Mouse (Mus musculus): Measurements from ENCODE around the gene Rnft1.

DNA sequence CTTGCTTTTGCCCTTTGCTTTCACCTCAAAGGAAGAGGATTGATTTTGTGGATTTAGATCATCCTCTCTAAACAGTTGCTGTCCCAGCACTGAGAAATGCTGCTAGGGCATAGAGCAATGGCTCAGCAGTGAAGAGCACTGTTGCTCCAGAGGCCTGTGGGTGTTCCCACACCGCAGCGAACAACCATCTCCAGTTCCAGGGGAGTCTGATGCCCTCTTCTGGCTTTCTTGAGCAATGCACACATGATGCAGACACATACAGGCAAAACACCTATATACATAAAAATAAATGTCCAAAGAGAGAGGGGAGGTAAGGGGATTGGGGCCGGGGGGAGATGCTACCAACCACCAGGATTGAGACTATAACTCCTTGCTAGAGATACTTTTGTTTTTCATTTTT lies 13.5 kb downstream of the Rnft1 start:
- TF ChIP-seq POLR2A (IDR thresholded peaks at IDR 0.05; ENCODE audit: low read depth, low read length) (no peak), MYC (IDR thresholded peaks at IDR 0.05; ENCODE audit: low read depth, low read length) (no peak), USF1 (IDR thresholded peaks at IDR 0.05; ENCODE audit: low read depth, low read length) (no peak), CTCF (conservative IDR thresholded peaks at IDR 0.05 in 1 of 2, IDR thresholded peaks at IDR 0.05 in 1 of 2; ENCODE audit: low read depth in 2 of 2, low read length in 2 of 2) (peak; percentile 14 to 51; a peak in 3 of 4 replicates), EP300 (IDR thresholded peaks at IDR 0.05; ENCODE audit: low read length) (no peak), MAX (IDR thresholded peaks at IDR 0.05; ENCODE audit: low read length) (no peak), NELFE (IDR thresholded peaks at IDR 0.05; ENCODE audit: low read depth, low read length) (no peak), RCOR1 (conservative IDR thresholded peaks at IDR 0.05; ENCODE audit: low read depth, low read length) (no peak), MXI1 (IDR thresholded peaks at IDR 0.05; ENCODE audit: low read depth, low read length) (no peak), SIN3A (IDR thresholded peaks at IDR 0.05; ENCODE audit: low read length) (no peak), MEF2A (IDR thresholded peaks at IDR 0.05; ENCODE audit: borderline replicate concordance, low read depth, low read length) (no peak), ZNF384 (IDR thresholded peaks at IDR 0.05; ENCODE audit: low read depth, low read length) (no peak), POLR2AphosphoS2 (IDR thresholded peaks at IDR 0.05; ENCODE audit: low read depth, low read length) (no peak), KAT2A (IDR thresholded peaks at IDR 0.05; ENCODE audit: insufficient replicate concordance, low read length) (no peak)
